Mouse (Mus musculus) stomach, embryonic 14.5 days (tissue): ENCODE results near the gene Spata32. TPM values are rescaled to one million over a fixed set of nuclear protein-coding genes. Genes with fewer than 3 reads are reported as not detected.
"Not testable (repeated sequence)": the region's sequence is repeated elsewhere in the genome, so short reads cannot be mapped to it uniquely, and the experiment has no call there.

Source experiments
- ATAC-seq: fragments of 200-750 bp; cut with Nextera tagmentation; 2 replicates; pipeline ENCODE4 v1.8.0; 2017; ENCODE audit warnings: low read depth, moderate TSS enrichment; ENCODE audit not compliant: insufficient number of reproducible peaks, insufficient read depth, low FRiP score
- H3K27ac ChIP-seq: fragments of 300-500 bp; sonication (generic); 2 replicates; pipeline ENCODE4 v1.5.1; 2014; ENCODE audit warnings: mild to moderate bottlenecking, low read length, moderate library complexity, mixed read lengths
- H3K27me3 ChIP-seq: fragments of 300-500 bp; sonication (generic); 2 replicates; pipeline ENCODE4 v1.6.1; 2014; ENCODE audit warnings: low read length, control low read depth, mixed read lengths; ENCODE audit not compliant: control insufficient read depth, insufficient read depth
- H3K36me3 ChIP-seq: fragments of 300-500 bp; sonication (generic); 2 replicates; pipeline ENCODE4 v1.6.1; 2014; ENCODE audit warnings: mild to moderate bottlenecking, control low read depth, low read length, moderate library complexity, mixed read lengths; ENCODE audit not compliant: control insufficient read depth, insufficient read depth
- H3K4me1 ChIP-seq: fragments of 300-500 bp; sonication (generic); 2 replicates; pipeline ENCODE4 v1.6.1; 2014; ENCODE audit warnings: low read length, control low read depth, mixed read lengths; ENCODE audit not compliant: control insufficient read depth, insufficient read depth
- H3K4me2 ChIP-seq: fragments of 300-500 bp; sonication (generic); replicated peaks from 2 replicates; pipeline ENCODE4 v1.6.1; 2014; ENCODE audit warnings: low read depth, low read length, control low read depth
- H3K4me3 ChIP-seq: fragments of 300-500 bp; sonication (generic); 2 replicates; pipeline ENCODE4 v1.5.1; 2014; ENCODE audit warnings: low read depth, low read length, control low read depth
- H3K9ac ChIP-seq: fragments of 300-500 bp; sonication (generic); replicated peaks from 2 replicates; pipeline ENCODE4 v1.6.1; 2014; ENCODE audit warnings: low read depth, mild to moderate bottlenecking, control low read depth, low read length, moderate library complexity, mixed read lengths
- H3K9me3 ChIP-seq: fragments of 300-500 bp; sonication (generic); 2 replicates; pipeline ENCODE4 v1.6.1; 2016; ENCODE audit warnings: low read depth, low read length, control low read depth; ENCODE audit not compliant: control insufficient read depth
- WGBS: fragments of 180-500 bp; shearing (Covaris S2); extraction: QIAGEN DNeasy Blood & Tissue Kit; methylation state at CpG from one replicate; pipeline ENCODE4 v1.1.7; 2014; 5-methylcytosine and 5-hydroxymethylcytosine counted together
- polyA plus RNA-seq: library from polyadenylated mRNA; unstranded; fragments of >200 nt; fragmentation: Nextera tagmentation; extraction: Ambion mirVana; gene quantifications from 2 replicates; pipeline ENCODE4 v1.2.1, GENCODE M21; 2014

Gene Spata32
- polyA plus RNA-seq, 1 experiment from 2014 or later, result not detected

DNA sequence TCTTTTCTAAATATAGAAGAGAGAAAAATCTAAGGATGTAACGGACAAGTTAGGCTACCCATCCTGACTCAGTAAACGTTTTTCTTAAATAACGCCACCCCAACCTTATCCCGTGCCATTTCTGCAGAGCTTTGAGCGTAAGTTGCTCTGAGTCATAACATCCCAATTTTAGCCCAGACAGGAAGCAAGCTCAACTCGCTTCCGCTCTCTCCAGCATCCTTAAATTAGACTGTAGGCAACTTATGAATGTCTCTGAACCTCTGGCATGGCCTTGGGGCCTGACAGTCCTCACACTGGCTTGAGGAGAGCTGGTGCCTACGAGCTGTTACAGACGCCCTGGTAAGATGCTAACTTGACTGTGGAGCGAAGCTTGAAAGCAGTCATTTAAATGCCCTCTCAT, 5.2 kb upstream of the Spata32 start:
- Histone ChIP-seq H3K9me3 (no peaks in the 10 kb centered on the region), H3K27ac (no peak overlapping the region), H3K36me3 (peaks cover 27% of the 10 kb centered on the region; the same call in 1 of the 2 replicates), H3K4me2 (no peak overlapping the region), H3K4me3 (no peak overlapping the region), H3K27me3 (no peaks in the 10 kb centered on the region), H3K4me1 (no peaks in the 10 kb centered on the region), H3K9ac (no peak overlapping the region)
- no peak for ATAC-seq
- 88% methylated on average over 10 of the region's 10 CpGs for WGBS

DNA sequence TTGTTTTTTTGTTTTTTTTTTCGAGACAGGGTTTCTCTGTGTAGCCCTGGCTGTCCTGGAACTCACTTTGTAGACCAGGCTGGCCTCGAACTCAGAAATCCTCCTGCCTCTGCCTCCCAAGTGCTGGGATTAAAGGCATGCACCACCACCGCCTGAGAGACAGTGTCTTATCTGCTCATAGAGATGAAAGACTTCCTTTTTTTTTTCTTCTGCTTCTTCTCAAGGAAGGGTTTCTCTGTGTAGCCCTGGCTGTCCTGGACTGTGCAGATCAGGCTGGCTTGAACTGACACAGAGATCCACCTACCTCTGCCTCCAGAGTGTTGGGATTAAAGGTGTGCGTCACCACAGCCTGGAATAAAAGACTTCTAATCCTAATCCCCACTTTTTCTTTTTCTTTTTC, 4.5 kb upstream of the Spata32 start:
- H3K27ac ChIP-seq, ATAC-seq, H3K4me2 ChIP-seq, H3K9ac ChIP-seq, H3K4me1 ChIP-seq, H3K27me3 ChIP-seq, H3K4me3 ChIP-seq, H3K9me3 ChIP-seq: not testable (repeated sequence)
- H3K36me3 ChIP-seq, result peaks cover 27% of the 10 kb centered on the region; the same call in 1 of the 2 replicates
- 85% methylated on average over 4 of the region's 4 CpGs for WGBS

DNA sequence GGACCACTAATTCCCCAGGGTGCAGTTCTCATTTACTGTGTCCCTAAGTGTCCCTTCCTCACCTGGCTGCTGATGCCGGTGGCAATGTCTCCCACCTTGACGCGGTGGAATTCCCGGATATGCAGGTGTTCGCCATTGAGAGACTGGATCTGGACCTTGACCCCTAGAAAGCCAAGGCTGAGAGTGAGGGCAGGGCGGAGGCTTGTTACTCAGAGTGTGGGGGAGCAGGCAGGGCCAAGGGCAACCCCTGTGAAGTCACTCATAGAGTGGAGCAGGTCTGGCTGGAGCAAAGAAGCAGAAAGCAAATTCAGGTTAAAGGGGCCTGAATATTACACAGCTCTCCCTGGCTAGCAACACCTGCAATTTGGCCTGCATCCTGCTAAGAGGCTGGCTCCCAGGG, 3.2 kb upstream of the Spata32 start:
- Histone ChIP-seq H3K27me3 (no peaks in the 10 kb centered on the region), H3K36me3 (peaks cover 20% of the 10 kb centered on the region; the same call in 1 of the 2 replicates), H3K9ac (no peak overlapping the region), H3K9me3 (no peaks in the 10 kb centered on the region), H3K4me3 (no peak overlapping the region), H3K4me2 (no peak overlapping the region), H3K27ac (no peak overlapping the region), H3K4me1 (no peaks in the 10 kb centered on the region)
- 79% methylated on average over 6 of the region's 6 CpGs for WGBS
- no peak; the same call in 1 of the 2 replicates for ATAC-seq

DNA sequence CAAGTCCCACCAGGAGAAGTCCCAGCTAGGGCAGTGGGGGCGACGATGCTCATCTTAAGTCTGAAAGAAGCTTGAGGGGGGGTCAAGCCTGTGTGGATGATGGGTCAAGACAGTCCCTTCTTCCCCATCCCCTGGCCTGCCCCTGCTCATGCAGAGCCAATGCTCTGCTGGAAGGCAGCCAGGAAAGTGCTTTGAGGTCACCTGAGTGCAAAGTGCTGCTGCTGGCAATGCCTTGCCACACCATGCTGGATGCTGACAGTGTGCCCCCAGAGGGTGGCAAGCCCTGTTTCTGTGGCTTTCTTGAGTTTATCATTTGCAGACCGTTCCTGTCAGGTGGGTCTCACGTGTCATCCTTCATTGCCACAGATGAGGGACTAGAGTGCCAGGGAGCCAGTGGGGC, 1.8 kb upstream of the Spata32 start:
- no peaks in the 10 kb centered on the region for H3K4me1 ChIP-seq
- H3K27ac ChIP-seq, result no peak overlapping the region
- H3K4me3 ChIP-seq, result no peak overlapping the region
- no peak for ATAC-seq
- H3K36me3 ChIP-seq, result peaks cover 17% of the 10 kb centered on the region; the same call in 1 of the 2 replicates
- no peaks in the 10 kb centered on the region for H3K9me3 ChIP-seq
- H3K9ac ChIP-seq, result no peak overlapping the region
- H3K27me3 ChIP-seq, result no peaks in the 10 kb centered on the region
- 78% methylated on average over 4 of the region's 4 CpGs for WGBS
- H3K4me2 ChIP-seq, result no peak overlapping the region

DNA sequence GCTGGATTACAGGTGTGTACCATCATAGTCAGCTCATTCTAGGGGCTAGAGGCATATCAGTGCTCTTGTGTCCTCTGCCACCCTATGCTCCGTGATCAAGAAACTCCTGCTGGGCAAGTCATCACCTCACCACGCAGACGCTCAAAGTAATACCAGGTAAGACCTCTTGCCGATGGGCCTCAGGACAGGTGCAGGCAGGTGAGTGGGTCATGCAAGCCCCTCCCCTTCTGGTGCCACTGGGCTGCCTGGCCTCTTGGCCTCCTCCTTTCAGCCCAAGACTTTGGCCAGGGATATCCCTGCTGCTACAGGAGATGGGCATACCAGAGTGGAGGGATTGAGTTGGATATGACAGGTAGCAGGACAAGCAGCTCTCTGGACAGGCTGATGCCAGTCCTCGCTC, 1.0 kb upstream of the Spata32 start:
- no peaks in the 10 kb centered on the region for H3K9me3 ChIP-seq
- H3K27ac ChIP-seq, result no peak overlapping the region
- no peak for ATAC-seq
- H3K4me1 ChIP-seq, result no peaks in the 10 kb centered on the region
- WGBS, result 82% methylated on average over 5 of the region's 5 CpGs
- no peaks in the 10 kb centered on the region for H3K27me3 ChIP-seq
- no peak overlapping the region for H3K4me2 ChIP-seq
- peaks cover 12% of the 10 kb centered on the region; the same call in 1 of the 2 replicates for H3K36me3 ChIP-seq
- H3K4me3 ChIP-seq, result no peak overlapping the region
- H3K9ac ChIP-seq, result no peak overlapping the region

DNA sequence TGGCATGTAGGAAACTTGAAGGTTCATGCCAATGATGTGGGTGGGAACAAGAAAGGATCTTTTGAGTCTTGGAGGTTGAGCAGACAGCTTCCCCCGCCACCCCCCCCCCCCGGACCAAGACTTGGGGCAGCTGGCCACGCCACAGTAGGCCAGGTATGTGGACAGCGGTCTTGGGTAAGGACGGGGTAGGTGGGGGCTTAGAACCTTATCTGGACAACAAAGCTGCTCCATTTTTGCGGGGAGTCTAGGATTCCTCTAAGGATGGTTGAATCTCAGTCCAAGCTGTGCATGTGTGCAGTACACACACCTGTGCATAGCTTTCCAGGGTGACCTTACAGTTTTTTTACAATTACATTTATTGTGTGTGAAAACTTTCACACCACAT, 277 bp upstream of the Spata32 start:
- H3K4me2 ChIP-seq, result peak overlapping the region; percentile 92
- peaks cover 10% of the 10 kb centered on the region; the same call in 1 of the 2 replicates for H3K36me3 ChIP-seq
- 25% methylated on average over 6 of the region's 6 CpGs for WGBS
- H3K9me3 ChIP-seq, result no peaks in the 10 kb centered on the region
- no peak overlapping the region for H3K9ac ChIP-seq
- H3K4me1 ChIP-seq, result no peaks in the 10 kb centered on the region
- no peaks in the 10 kb centered on the region for H3K27me3 ChIP-seq
- peak overlapping the region; percentile 43 for H3K4me3 ChIP-seq
- no peak overlapping the region for H3K27ac ChIP-seq
- ATAC-seq, result no peak

DNA sequence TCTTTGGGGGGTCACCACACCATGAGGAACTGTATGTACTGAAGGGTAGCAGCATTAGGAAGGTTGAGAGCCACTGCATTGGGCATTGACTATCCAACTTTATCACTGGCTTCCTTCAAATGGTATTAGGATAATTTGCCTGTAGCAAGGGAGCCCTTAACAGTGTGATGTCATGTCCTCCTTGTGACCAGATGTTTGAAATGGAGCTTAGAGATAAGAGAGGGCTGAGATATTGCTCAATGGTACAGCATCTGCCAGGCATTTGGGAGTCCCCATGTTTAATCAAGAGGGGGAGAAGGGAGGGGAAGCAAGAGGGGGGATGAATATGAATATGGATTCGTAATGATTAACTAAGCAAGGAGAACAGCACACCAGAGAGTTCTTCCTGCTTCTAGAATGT, 2.9 kb downstream of the Spata32 start:
- ATAC-seq, result no peak
- H3K4me2 ChIP-seq, result no peak overlapping the region
- H3K36me3 ChIP-seq, result peaks cover 2% of the 10 kb centered on the region; the same call in 1 of the 2 replicates
- H3K9me3 ChIP-seq, result no peaks in the 10 kb centered on the region
- H3K27me3 ChIP-seq, result no peaks in the 10 kb centered on the region
- H3K4me1 ChIP-seq, result no peaks in the 10 kb centered on the region
- no peak overlapping the region for H3K4me3 ChIP-seq
- WGBS, result 69% methylated on average over 1 of the region's 1 CpGs
- H3K9ac ChIP-seq, result no peak overlapping the region
- no peak overlapping the region for H3K27ac ChIP-seq

DNA sequence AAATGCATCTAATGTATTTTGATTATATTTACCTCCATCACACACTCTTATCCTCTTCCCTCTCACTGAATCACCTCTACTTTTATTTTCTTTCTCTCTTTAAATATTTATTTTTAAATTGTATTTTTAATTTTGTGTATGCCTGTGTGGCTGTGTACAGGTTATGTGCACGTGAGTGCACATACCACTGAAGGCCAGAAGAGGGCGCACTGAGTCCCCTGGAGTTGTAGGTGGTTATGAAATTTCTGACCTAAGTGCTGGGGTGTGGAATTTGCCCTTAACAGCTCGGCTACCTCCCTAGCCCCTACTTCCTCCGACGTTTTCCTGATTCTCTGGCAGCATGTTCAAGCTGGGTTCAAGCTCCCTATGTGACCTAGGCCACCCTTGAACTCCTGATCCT, 4.5 kb downstream of the Spata32 start:
- H3K4me1 ChIP-seq, result no peaks in the 10 kb centered on the region
- 82% methylated on average over 5 of the region's 5 CpGs for WGBS

DNA sequence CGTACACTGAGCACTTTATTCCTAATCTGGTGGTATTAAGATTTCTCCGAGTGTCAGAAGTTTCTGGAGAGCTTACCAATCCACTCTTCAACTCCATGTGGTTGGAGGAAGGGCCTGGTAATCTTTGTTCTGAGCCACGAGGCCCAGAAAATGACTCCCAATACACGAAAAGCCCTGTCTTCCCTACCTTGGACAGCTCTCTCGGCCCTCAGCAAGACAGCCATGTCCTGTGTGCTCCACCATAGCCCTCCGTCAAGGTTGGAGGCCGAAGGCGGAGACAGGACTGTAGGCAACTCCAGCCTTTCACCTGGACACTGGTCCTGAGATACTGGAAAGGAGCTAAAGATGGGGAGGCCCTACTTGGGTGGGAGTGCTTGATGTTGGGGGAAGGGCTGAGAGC, 7.9 kb downstream of the Spata32 start:
- no peaks in the 10 kb centered on the region for H3K9me3 ChIP-seq
- no peaks in the 10 kb centered on the region for H3K4me1 ChIP-seq
- ATAC-seq, result no peak
- no peak overlapping the region for H3K4me3 ChIP-seq
- H3K27me3 ChIP-seq, result no peaks in the 10 kb centered on the region
- H3K4me2 ChIP-seq, result no peak overlapping the region
- H3K36me3 ChIP-seq, result no peaks in the 10 kb centered on the region
- no peak overlapping the region for H3K9ac ChIP-seq
- 59% methylated on average over 8 of the region's 8 CpGs for WGBS
- no peak overlapping the region for H3K27ac ChIP-seq

More for the DNA sequence above, 4.5 kb downstream of the Spata32 start:
- H3K9me3 ChIP-seq, result no peaks in the 10 kb centered on the region
- H3K27ac ChIP-seq, result no peak overlapping the region
- ATAC-seq, result no peak
- H3K27me3 ChIP-seq, result no peaks in the 10 kb centered on the region
- H3K36me3 ChIP-seq, result no peaks in the 10 kb centered on the region
- no peak overlapping the region for H3K4me3 ChIP-seq
- no peak overlapping the region for H3K4me2 ChIP-seq
- no peak overlapping the region for H3K9ac ChIP-seq
